Mouse (Mus musculus) embryonic fibroblast, embryonic 13.5 days (primary cell): ENCODE measurements at regions not wholly inside any gene's neighbourhood (a gene's known extent, or its start where the extent isn't known, plus 50 kb on each side); places are given as distances from the start of the nearest gene placed in this dataset.
"Not testable (repeated sequence)": the region's sequence is repeated elsewhere in the genome, so short reads cannot be mapped to it uniquely, and the experiment has no call there.

Source experiments
- CTCF ChIP-seq: IDR thresholded peaks from 2 replicates; pipeline ENCODE4 v1.5.1; 2011; ENCODE audit warnings: mild to moderate bottlenecking, control low read depth, low read length, moderate library complexity, borderline replicate concordance; ENCODE audit not compliant: insufficient read depth
- POLR2A ChIP-seq: IDR thresholded peaks from 2 replicates; pipeline ENCODE4 v1.6.1; 2011; ENCODE audit warnings: low read depth, mild to moderate bottlenecking, control low read depth, low read length, moderate library complexity

DNA sequence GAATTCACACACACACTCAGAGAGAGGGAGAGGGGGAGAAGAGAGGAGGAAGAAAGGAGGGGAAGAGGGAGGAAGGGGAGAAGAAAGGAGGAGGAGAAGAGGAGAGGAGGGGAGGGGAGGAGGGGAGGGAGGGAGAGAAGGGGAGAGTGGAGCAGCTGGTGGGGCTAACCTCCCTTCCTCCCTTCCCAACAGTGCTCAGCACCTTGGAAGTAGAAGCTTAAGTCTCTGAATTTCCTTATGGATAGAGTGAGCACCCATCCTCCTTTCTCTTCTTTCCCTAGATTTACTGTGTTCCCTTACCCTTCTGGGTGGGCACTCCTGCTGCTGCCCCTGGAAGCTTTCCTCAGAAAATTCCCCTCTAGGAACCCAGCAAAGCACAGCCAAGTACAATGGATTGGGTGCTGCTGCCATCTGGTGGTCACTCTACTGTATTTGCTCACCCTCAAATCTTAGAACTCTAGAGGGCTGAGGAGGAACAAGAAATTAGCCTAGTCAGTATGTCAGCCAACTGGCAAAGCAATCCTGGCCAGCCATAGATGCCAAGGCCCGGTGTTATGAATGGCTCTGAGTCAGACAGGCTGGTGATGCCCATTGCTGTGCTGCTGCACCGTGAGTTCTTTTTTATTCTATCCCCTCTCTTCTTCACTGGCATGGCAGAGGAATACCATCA lies 119.9 kb downstream of the Zxdb start:
- TF ChIP-seq CTCF, POLR2A: not testable (repeated sequence)
